Mouse (Mus musculus): ENCODE data around the gene Myo1d.
"Not testable (repeated sequence)": the region's sequence is repeated elsewhere in the genome, so short reads cannot be mapped to it uniquely, and the experiment has no call there.

The Myo1d gene

GRCm38 (mm10) chr11:80477341-80478199, 302.3 kb downstream of the Myo1d start:
- DNase-seq = peak; percentile 40

DNA sequence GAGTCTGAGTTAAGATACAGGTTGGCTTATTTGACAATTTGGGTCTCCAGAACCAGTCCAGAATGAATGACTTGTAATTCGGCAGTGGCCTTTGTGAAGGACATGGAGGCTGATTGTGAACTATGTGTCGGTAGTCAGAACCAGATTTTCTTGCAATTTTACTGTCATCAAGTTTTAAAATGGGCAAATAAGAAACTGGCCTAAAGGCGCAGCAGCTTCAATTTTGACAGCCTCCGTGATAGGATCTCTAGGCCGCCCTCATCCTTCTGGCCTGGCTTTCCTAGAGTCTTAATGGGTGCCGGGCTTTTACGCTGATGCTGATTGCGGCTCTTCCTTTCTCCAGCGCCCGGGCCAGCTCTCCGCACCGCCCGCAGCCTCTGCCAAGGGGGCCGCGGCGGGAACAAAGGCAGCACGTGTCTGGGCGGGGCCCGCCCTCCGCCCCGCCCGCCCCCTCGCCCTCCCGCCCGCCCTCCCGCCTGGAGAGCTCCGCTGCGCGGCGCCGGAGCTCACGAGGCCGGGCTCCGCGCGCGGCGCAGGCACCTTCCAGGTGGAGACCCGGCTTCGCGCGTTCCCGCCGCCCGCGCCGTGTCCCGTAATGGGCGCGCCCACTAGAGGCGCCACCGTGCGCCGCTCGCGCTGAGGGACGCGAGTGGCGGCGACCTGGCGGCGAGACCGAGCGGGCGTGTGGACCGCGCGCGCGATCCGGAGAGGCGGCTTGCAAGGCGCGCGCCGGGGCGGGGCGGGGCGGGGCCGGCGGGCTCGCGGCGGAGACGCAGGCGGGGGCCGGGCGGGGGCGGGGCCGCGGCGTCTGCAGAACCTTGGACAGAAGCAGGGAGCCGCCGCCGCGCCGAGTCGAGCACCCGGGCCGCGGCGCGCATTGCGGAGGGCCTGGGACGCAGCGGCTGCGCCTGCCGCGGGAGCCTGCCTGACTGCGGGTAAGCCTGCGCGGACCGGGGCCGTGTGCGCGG, 303.3 kb downstream of the Myo1d start, which contains the start of gene Cdk5r1:
Gene Cdk5r1 (plus strand): TSS at position 802 of the 968 bp plus-strand sequence.
- peak; percentile 97 for DNase-seq

GRCm38 (mm10) chr11:80475544-80475943, 304.3 kb downstream of the Myo1d start:
- no peak for DNase-seq

DNA sequence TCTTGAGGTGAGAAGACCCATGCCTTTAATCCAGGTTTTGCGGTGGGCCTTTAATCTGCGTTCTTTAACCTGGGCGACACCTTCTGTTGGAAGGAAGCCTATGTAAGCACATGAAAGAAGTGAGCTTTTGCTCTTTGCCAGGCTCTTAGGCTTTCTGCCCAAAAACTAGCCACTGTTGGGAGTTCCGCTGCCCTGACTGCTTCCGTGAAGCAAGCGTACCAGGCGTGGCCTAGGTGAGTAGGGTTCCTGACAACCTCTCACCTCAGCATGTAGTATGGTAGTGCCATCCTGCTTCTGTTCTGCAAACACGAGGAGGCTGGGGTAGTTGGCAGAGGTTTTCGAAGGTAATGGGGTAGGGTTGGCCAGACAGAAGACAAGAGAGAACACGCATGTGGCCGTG, 305.0 kb downstream of the Myo1d start:
- DNase-seq = no peak

DNA sequence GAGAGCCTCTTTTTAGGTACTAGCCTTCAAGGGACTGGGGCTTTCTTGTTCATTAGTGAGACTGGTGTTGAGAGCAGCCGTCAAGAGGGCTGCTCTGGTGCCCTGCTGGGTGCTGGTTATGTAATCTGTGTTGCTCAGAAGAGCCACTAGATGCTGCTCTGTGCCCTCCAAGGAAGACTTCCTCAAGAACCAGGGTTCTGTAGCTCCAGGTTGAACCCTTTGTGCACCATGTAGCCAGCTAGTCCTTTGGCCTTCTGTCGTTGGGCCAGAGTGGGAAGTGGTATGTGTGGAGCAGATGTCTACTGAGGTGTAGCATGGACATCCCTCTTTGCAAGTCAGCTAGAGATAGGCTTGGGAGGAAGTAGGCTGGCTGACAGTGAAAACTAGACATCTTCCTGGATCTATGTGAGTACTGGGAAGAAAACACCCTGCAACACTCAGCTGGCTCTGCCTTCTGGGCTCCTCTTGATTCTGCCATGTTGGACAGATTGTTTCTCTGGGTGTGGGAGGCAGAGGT, 305.6 kb downstream of the Myo1d start:
- DNase-seq = peak; percentile 64

- DNase-seq = no peak
Observed at GRCm38 (mm10) chr11:80471836-80472605, 307.8 kb downstream of the Myo1d start.

DNA sequence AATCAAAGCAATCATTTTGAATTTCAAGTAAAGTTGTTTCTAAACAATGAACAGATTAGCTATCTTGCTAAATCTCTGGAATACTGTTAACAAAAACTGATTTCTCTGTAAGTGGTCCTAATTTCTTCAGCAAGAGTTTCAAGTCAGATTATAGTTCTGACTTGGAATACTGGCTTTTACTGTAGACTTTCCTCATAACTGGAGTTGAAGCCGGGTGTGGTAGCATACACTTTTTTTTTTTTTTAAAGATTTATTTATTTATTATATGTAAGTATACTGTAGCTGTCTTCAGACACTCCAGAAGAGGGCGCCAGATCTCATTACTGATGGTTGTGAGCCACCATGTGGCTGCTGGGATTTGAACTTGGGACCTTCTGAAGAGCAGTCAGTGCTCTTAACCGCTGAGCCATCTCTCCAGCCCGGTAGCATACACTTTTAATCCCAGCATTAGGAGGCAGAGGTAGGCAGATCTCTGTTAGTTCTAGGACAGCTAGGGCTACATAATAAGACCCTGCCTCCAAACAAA, 316.2 kb downstream of the Myo1d start:
- not testable (repeated sequence) for DNase-seq

DNA sequence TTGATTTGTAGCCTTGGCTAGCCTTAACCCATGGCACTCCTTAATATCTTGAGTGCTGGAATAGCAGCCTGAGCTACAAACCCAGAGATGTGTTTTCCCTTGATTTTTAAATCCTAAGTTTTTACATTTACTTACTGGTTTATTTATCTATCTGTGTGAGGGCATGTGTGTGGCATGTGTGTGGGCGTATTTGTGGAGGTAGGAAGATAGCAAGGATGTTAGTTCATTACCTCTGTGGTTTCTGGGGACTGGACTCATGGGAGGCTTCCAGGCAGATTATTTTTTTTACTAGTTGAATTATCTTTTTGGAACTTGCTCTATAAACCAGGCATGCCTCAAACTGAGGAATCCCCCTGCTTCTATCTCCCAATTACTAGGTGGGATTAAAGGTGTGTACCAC, 326.6 kb downstream of the Myo1d start:
- DNase-seq = no peak

DNA sequence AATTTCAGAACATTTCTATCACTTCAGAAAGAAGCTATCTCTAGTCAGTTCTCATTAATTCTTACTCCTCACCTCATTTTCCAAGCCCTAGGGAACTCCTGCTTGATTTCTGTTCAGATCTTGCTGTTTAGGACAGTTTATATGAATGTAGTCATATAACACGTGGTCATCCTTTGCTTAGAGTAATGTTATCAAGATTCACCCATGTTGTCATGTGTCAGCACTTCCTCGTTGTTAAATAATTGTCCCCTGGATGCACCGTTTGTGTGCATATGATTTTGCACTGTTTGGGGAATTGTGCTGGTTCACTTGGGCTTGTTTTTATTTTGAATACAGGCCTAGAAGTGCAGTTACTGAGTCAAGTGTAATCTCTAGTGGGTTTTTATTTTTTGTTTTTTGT, 327.6 kb downstream of the Myo1d start:
- DNase-seq = no peak

DNA sequence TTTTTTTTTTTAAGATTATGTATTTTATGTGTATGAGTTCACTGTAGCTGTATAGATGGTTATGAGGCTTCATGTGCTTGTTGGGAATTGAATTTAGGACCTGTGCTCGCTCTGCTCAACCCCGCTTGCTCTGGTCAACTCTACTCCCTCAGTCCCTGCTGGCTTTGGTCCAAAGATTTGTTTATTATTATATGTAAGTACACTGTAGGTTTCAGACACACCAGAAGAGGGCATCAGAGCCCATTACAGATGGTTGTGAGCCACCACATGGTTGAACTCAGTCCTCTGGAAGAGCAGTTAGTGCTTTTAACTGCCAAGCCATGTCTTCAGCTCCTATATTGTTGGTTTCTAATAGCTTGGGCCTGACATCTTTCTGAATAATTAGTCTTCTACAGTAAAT, 330.0 kb downstream of the Myo1d start:
- DNase-seq = peak; percentile 12

GRCm38 (mm10) chr11:80446916-80447315, 332.9 kb downstream of the Myo1d start:
- DNase-seq = no peak
